Mouse (Mus musculus) intestine, postnatal 0 days (tissue): Measurements from ENCODE around the gene Lpp. TPM values are rescaled to one million over a fixed set of nuclear protein-coding genes. Genes with fewer than 3 reads are reported as not detected.

ENCODE experiments used
- ATAC-seq: fragments of 200-750 bp; cut with Nextera tagmentation; 2 replicates; pipeline ENCODE4 v1.8.0; 2017; ENCODE audit warnings: mild to moderate bottlenecking, moderate TSS enrichment, moderate library complexity
- H3K27ac ChIP-seq: fragments of 300-500 bp; sonication (generic); 2 replicates; pipeline ENCODE4 v1.5.1; 2014; ENCODE audit warnings: mild to moderate bottlenecking, low read depth, low read length, moderate library complexity
- H3K27me3 ChIP-seq: fragments of 300-500 bp; sonication (generic); replicated peaks from 2 replicates; pipeline ENCODE4 v1.6.1; 2014; ENCODE audit warnings: low read length, mixed read lengths; ENCODE audit not compliant: control insufficient read depth, insufficient read depth
- H3K36me3 ChIP-seq: fragments of 300-500 bp; sonication (generic); 2 replicates; pipeline ENCODE4 v1.6.1; 2014; ENCODE audit warnings: mild to moderate bottlenecking, moderate library complexity; ENCODE audit not compliant: control insufficient read depth, insufficient read depth
- H3K4me1 ChIP-seq: fragments of 300-500 bp; sonication (generic); replicated peaks from 2 replicates; pipeline ENCODE4 v1.6.1; 2014; ENCODE audit warnings: antibody characterized with exemption, low read length, mixed read lengths; ENCODE audit not compliant: control insufficient read depth, insufficient read depth
- H3K4me2 ChIP-seq: fragments of 300-500 bp; sonication (generic); replicated peaks from 2 replicates; pipeline ENCODE4 v1.6.1; 2014; ENCODE audit warnings: low read depth, mild to moderate bottlenecking, moderate library complexity
- H3K4me3 ChIP-seq: fragments of 300-500 bp; sonication (generic); 2 replicates; pipeline ENCODE4 v1.5.1; 2014; ENCODE audit warnings: low read depth, low read length
- H3K9ac ChIP-seq: fragments of 300-500 bp; sonication (generic); 2 replicates; pipeline ENCODE4 v1.6.1; 2014; ENCODE audit warnings: mild to moderate bottlenecking, low read depth, low read length
- H3K9me3 ChIP-seq: fragments of 300-500 bp; sonication (generic); 2 replicates; pipeline ENCODE4 v1.6.1; 2016; ENCODE audit warnings: mixed run types; ENCODE audit not compliant: control insufficient read depth
- CTCF ChIP-seq: sonication (generic); IDR thresholded peaks from 2 replicates; pipeline ENCODE4 v1.5.1; 2016; ENCODE audit warnings: low read depth, mild to moderate bottlenecking, control low read depth, antibody characterized with exemption, moderate library complexity
- WGBS: fragments of 180-500 bp; shearing (Covaris S2); extraction: QIAGEN DNeasy Blood & Tissue Kit; methylation state at CpG from one replicate; pipeline ENCODE4 v1.1.7; 2014; 5-methylcytosine and 5-hydroxymethylcytosine counted together
- polyA plus RNA-seq: library from polyadenylated mRNA; unstranded; fragments of >200 nt; fragmentation: Nextera tagmentation; extraction: Ambion mirVana; gene quantifications from 2 replicates; pipeline ENCODE4 v1.2.1, GENCODE M21; 2015

Lpp gene
- polyA plus RNA-seq, 1 experiment from 2014 or later = 32.8 TPM

DNA sequence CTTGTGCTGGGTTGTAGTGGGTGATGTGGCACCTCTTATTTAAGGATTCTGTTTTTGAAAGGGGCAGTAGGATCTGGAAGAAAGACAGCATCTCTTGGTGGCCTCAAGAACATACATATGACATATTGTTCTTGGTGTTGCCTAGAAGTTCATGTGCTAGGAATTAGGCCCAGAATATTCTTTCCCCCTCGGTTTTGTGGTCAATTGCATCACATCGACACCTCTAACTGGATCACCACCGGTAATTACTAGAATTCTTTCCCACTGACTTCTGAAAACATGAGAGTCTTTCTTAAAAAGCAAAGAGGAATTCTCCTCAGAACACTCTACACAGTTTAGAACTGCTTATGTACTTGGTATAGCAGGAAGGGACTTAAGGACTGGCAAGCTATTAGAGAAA, 34.3 kb downstream of the Lpp start:
- H3K36me3 ChIP-seq = no peaks in the 10 kb centered on the region; the same call in 1 of the 2 replicates
- no peaks in the 10 kb centered on the region for H3K27me3 ChIP-seq
- TF ChIP-seq CTCF = no peak
- ATAC-seq = no peak
- no peaks in the 10 kb centered on the region for H3K9me3 ChIP-seq
- no peak overlapping the region for H3K4me3 ChIP-seq
- peaks cover 20% of the 10 kb centered on the region for H3K4me1 ChIP-seq
- WGBS = 90% methylated on average over 3 of the region's 3 CpGs
- no peak overlapping the region for H3K9ac ChIP-seq
- no peak overlapping the region for H3K4me2 ChIP-seq
- H3K27ac ChIP-seq = no peak overlapping the region

- no peak overlapping the region for H3K4me2 ChIP-seq
- H3K9ac ChIP-seq = no peak overlapping the region
- TF ChIP-seq CTCF = no peak
- ATAC-seq = peak; percentile 46; the same call in 1 of the 2 replicates
- no peak overlapping the region; the same call in 1 of the 2 replicates for H3K27ac ChIP-seq
- peaks cover 20% of the 10 kb centered on the region for H3K4me1 ChIP-seq
- no peaks in the 10 kb centered on the region; the same call in 1 of the 2 replicates for H3K36me3 ChIP-seq
- no peaks in the 10 kb centered on the region for H3K9me3 ChIP-seq
- H3K27me3 ChIP-seq = no peaks in the 10 kb centered on the region
- WGBS = 54% methylated on average over 4 of the region's 4 CpGs
- H3K4me3 ChIP-seq = no peak overlapping the region
Measured at GRCm38 (mm10) chr16:24428055-24428454, 34.7 kb downstream of the Lpp start.

- Histone ChIP-seq H3K27ac (peak overlapping the region; percentile 21; the same call in 1 of the 2 replicates), H3K4me3 (no peak overlapping the region), H3K27me3 (no peaks in the 10 kb centered on the region), H3K4me2 (no peak overlapping the region), H3K9me3 (no peaks in the 10 kb centered on the region), H3K9ac (no peak overlapping the region), H3K4me1 (peaks cover 20% of the 10 kb centered on the region), H3K36me3 (no peaks in the 10 kb centered on the region; the same call in 1 of the 2 replicates)
- WGBS = 59% methylated on average over 4 of the region's 4 CpGs
- no peak for TF ChIP-seq CTCF
- peak; percentile 29; the same call in 1 of the 2 replicates for ATAC-seq
Measured at GRCm38 (mm10) chr16:24428742-24429141, 35.4 kb downstream of the Lpp start.

DNA sequence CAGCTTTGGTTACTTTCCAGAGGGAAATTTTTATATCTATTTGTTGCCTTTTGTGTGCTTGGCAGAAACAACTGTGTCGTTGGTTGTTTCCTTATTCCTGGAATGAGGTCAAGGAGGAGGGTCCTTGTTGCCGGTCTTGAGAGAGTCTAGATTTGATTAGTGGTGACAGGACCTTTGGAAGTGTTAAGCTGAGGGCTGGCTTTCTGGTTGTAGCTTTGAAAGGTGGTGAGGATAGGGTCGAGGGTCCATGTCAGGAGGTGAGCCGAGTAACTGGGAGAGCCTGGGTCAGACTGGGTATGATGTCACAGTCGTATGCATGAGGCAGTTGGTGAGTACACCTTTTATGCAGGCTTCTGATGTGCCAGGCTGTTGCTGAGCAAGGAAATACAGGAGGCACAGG, 36.4 kb downstream of the Lpp start:
- Histone ChIP-seq H3K27me3 (no peaks in the 10 kb centered on the region), H3K9me3 (no peaks in the 10 kb centered on the region)

GRCm38 (mm10) chr16:24431808-24432207, 38.5 kb downstream of the Lpp start:
- H3K27ac ChIP-seq = no peak overlapping the region
- no peaks in the 10 kb centered on the region for H3K27me3 ChIP-seq
- no peaks in the 10 kb centered on the region; the same call in 1 of the 2 replicates for H3K36me3 ChIP-seq
- H3K4me3 ChIP-seq = no peak overlapping the region
- H3K4me2 ChIP-seq = no peak overlapping the region
- no peak for ATAC-seq
- TF ChIP-seq CTCF = no peak
- no peak overlapping the region for H3K9ac ChIP-seq
- no peaks in the 10 kb centered on the region for H3K9me3 ChIP-seq
- 71% methylated on average over 1 of the region's 1 CpGs for WGBS
- peaks cover 17% of the 10 kb centered on the region for H3K4me1 ChIP-seq

More for the DNA sequence above, 36.4 kb downstream of the Lpp start:
- WGBS = 62% methylated on average over 5 of the region's 5 CpGs
- no peak overlapping the region for H3K4me2 ChIP-seq
- TF ChIP-seq CTCF = no peak
- H3K36me3 ChIP-seq = no peaks in the 10 kb centered on the region; the same call in 1 of the 2 replicates
- H3K4me3 ChIP-seq = no peak overlapping the region
- H3K4me1 ChIP-seq = peaks cover 18% of the 10 kb centered on the region
- no peak overlapping the region for H3K27ac ChIP-seq
- no peak for ATAC-seq
- no peak overlapping the region for H3K9ac ChIP-seq

DNA sequence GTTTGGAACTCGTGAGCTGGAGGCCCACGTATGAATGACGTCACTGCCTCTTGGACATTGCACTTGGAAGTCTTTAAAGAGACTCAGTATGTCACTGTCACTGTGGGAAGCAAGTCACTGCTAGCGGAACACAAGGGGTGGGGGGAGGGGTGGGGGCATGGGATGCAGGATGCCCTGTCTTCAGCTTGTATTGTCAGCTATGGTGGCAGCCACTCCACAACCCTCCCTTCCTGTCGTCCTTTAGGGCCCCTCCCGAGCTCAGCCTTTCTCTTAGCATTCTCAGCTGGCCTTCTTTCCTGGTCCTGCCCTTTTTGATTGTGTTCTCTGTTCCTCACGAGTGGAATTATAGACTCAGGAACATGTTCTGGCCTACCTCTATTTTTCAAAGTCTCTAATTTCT, 40.3 kb downstream of the Lpp start:
- ATAC-seq = peak; percentile 42; the same call in 1 of the 2 replicates
- 17% methylated on average over 7 of the region's 7 CpGs for WGBS
- Histone ChIP-seq H3K9ac (no peak overlapping the region), H3K4me2 (no peak overlapping the region; the same call in 1 of the 2 replicates), H3K27me3 (no peaks in the 10 kb centered on the region), H3K9me3 (no peaks in the 10 kb centered on the region), H3K36me3 (no peaks in the 10 kb centered on the region; the same call in 1 of the 2 replicates), H3K4me3 (no peak overlapping the region), H3K27ac (peak overlapping the region; percentile 22), H3K4me1 (peaks cover 12% of the 10 kb centered on the region)
- TF ChIP-seq CTCF = no peak
